Mouse (Mus musculus) thymus, postnatal 14 days (tissue): ENCODE data around the gene Ttll6.

Experiments
- DNase-seq: peaks from one replicate; pipeline ENCODE4 v3.0.0; 2021

Ttll6 gene

DNA sequence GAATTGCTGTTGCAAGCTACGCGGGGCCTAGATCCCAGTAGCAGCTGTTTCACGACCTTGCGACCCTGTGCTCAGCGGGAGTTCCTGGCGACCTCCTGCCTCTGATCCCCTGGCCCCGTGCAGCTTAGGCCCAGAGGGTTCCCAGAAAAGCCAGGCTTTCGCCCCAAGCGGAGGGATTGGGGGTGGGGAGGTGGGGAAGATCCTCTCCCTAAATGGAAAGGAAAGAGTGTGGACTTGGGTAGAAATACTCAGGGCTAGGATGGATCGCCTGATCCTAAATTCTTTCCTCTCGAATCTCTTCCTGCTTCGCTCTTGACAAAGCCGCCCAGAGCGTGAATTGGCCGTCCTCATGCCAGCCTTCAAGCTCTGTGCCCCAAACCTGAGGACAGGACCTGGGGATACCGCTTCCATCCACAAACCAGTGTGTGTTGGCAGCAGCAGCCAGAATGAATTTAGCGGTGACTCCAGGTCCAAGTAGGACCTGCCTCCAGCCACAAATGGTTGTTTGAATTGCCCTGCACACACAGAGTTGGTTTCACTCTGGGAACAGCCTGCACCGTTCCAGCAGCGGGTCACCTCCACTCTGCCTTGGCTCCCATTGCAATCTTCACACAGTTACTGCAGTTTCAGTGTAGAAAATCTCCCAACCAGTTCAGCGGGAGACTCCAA lies 37.3 kb downstream of the Ttll6 start:
- DNase-seq, result no peak

DNA sequence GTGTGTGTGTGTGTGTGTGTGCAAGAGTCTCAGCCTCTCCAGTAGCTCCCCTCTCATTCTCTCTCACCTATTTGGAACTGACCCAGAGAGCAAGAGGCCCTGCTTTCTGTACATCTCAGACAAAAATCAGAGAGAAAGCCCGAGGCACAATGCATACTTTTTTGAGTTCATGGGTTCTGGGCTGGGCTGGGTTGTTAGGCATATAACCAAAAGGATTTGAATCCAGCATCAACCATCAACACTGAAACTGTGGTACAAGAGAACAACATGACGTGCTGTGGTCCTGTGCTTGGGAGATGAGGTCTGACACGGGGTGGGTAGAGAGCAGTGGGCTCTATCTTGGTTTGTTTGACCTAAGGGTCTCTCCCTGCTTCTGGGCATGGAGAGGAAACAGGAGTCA lies 38.0 kb downstream of the Ttll6 start:
- DNase-seq, result no peak

DNA sequence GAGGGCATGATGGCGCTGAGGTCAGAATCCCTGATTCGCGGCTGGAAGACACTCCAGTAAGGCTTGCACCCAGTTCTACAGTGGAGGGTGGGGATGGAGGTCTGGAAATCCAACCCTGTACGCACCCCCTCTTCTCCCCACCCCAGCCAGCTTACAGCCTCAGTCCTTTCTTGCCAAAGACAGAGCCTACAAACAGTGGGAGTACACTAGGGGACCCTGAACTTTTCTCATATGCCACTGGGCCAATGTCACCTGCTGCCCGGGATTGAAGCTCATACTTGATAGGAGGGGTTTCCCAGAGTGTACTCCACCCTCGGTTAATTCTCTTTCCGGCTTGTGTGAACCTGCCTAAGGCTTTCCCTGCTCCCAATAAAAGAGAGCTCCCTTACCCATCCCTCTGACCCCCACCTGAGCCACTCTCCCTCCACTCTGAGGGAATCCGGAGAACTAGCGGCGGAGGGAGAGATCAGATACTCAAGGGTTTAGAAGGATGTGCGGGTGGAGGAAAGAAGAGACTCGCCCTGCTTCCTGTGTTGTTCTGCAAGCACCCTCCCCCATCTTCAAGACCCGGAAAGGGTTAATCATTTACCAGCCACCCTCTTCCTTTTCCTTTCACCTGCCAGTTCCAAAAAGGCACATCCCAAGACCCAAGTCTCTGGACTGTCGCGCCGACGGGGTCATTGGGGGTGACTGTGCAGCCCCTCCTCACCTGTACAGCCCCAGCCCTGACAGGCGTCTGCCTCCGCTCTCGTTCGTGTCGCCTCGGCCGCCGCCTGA lies 39.1 kb downstream of the Ttll6 start:
- DNase-seq, result no peak

GRCm38 (mm10) chr11:96173288-96173840 lies 39.8 kb downstream of the Ttll6 start:
- DNase-seq, result no peak

GRCm38 (mm10) chr11:96174881-96175280 lies 41.3 kb downstream of the Ttll6 start:
- DNase-seq, result no peak

GRCm38 (mm10) chr11:96175511-96175910 lies 41.9 kb downstream of the Ttll6 start:
- DNase-seq, result no peak

- DNase-seq, result no peak
Observed at GRCm38 (mm10) chr11:96175951-96176530, 42.5 kb downstream of the Ttll6 start.

DNA sequence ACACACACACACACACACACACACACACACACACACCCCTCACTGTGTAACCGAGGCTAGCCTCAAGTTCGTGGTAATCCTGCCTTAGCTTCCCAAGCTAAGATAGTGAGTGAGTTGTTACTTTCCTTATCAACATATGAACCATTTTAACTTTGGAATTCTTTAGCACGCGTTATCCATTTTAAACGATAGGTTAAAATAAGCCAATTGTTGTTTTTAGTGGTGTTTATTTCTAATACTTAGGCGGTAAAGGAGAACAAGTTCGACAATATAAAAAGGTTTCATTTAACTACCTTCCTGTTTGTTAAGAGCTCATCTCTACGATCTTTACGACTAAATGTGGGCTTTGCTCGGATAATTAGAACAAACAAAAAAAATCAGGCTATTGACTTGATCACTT lies 43.3 kb downstream of the Ttll6 start:
- no peak for DNase-seq

DNA sequence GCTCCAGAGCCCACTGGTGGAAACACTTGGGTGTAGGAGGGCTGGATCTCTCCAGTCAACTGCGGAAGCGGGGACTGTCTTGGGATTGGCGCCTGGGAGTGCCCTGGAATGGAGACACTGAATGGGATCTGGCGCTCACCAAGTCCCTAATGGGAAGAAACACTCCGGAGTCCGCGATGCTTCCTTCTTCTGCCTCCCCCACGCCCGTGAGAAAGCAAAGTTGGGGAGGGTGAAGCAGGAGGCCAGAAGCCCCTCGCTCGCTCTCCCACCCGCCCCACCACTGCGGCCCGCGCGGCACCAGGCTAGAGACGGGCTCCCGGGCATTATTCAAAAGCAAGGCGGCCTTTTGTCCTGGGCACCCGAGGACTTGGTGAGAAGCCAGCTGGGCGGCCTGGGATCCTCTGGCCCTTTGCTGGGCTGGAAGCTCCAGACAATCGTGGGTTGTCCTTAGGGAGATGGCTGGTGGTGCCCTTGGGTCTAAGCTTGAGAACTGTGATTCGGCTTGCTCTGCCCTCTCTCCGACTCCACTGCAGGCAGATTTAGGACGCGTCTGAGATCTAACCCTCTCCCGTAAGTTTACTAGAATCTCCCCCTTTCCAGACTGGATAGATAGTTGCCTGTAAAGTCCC lies 44.1 kb downstream of the Ttll6 start:
- DNase-seq, result no peak

DNA sequence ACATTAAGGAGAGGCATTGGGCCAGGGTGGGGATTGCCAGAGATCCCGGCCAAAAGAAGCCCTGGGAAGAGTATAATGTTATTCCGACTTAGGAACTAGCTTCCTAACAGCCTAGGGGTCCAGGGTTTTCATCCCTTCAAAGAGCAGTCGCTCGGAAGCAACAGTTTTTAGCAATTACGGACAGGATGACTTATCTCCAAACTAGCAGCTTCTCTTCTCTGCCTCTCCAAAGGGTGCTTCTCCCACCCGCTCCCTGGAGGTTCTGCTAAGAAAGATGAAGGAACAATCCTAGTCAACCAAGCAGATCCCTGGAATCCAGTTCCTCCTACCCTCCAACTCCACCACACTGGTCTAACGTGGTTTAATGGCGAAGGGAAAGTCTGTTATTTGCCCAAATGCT lies 44.8 kb downstream of the Ttll6 start:
- DNase-seq, result no peak

GRCm38 (mm10) chr11:96178911-96179503 lies 45.4 kb downstream of the Ttll6 start:
- DNase-seq, result no peak

DNA sequence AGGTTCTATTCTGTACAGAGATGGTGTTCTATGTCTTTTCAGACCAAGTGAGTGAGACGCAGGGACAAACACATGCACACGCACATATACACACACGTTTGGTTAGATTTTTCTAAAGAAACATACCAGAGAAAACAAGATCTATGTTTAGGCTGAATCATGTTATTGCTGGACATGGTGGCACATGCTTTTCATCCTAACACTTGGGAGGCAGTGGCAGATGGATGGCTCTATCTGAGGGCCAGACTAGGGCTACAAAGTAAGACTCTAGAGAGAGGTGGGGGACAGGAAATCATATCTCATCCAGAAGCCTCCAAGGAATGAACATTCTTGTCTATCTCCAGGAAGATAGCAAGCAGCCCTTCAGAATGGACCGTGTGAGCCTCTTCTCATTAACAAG lies 47.5 kb downstream of the Ttll6 start:
- no peak for DNase-seq

DNA sequence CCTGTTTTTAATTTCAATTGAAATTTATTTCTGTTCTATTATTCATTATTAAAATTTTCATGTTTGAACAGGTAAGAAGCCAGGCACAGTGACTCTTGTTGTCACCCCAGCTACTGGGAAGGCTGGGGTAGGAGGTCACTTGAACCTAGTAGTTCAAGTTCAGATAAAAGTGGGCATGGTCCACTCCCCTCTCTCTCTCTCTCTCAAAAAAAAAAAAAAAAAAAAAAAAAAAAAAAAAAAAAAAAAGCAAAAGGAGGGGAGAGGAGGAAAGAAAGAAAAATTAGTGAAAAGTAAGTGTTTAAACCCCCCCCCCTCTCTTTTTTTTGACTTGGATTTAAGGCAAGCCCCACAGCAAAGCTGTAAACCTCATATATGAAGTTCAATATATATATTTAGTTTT lies 50.6 kb downstream of the Ttll6 start:
- no peak for DNase-seq

- DNase-seq, result no peak
Observed at GRCm38 (mm10) chr11:96187321-96187720, 53.7 kb downstream of the Ttll6 start.

- no peak for DNase-seq
Observed at GRCm38 (mm10) chr11:96189810-96190522, 56.4 kb downstream of the Ttll6 start.

DNA sequence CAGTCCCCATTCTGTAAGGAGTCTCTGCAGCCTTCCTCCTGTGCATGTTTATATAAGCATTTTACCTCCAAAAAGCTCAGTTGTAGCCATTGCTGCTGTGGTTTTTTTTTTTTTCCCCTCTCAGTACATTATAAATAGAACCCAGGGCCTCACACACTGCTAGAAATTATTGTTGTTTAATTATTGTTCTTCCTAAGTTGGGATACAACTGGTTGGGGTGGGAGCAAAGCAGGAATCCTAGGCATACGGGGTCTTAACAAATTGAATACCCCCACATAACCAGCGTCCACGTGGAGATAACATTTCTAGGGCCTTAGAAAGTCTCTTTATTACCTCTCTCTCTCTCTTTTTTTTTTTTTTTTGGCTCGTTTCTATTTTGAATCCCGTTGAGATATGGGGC lies 57.5 kb downstream of the Ttll6 start:
- no peak for DNase-seq

- no peak for DNase-seq
Observed at GRCm38 (mm10) chr11:96193521-96194400, 60.2 kb downstream of the Ttll6 start, which contains the start of gene Hoxb13. Hoxb13 (plus strand) TSS chr11:96194316.

- DNase-seq, result no peak
Observed at GRCm38 (mm10) chr11:96194401-96194710, 60.8 kb downstream of the Ttll6 start.

DNA sequence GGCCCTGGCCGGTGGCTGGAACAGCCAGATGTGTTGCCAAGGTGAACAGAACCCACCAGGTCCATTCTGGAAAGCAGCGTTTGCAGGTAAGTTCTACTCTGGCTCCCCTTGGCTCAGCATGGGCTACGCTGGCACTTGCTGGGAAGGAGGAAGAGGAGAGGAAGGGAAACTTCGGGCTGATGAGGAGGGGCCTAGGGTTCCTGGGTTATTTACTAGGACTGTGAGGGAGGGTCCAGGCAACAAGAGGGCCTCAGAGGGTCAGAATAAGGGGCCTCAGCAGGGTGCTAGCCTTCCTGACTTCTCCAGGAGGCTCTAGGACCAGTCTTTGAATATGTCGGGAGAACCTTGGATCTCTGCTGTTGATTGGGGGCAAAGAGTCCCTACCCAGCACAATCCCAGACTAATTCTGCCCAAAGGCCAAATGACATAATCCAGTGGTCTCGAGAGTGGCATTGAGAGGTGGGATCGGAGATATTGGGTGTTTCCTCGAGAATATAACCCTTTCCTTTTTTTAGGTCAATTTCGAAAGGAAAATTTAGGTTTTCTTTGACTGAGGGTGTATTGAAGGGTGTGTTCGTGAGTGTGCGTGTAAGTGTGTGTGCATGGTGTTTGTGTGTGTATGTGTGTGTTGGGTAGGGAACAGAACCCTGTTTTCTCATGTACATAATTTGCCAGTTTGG lies 61.5 kb downstream of the Ttll6 start:
- no peak for DNase-seq

DNA sequence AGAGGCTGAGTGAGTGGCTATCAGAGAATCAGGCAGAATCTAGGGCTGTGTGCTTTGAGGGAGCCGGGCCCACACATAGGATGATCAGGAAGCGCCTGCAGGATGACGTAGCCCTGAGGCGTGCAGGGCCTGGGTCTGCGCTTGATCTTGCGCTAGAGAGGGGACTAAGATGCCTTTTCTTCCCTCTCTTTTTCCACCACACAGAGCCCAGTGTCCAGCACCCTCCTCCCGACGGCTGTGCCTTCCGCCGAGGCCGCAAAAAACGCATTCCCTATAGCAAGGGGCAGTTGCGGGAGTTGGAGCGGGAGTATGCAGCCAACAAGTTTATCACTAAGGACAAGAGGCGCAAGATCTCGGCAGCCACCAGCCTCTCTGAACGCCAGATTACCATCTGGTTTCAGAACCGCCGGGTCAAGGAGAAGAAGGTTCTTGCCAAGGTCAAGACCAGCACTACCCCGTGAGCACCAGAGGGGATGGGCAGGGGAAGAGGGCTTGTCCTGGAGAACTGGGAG lies 62.2 kb downstream of the Ttll6 start:
- DNase-seq, result no peak

GRCm38 (mm10) chr11:96198642-96199041 lies 65.1 kb downstream of the Ttll6 start:
- DNase-seq, result peak; percentile 48
